Mouse (Mus musculus): ENCODE data around the gene Gabra6.

DNA sequence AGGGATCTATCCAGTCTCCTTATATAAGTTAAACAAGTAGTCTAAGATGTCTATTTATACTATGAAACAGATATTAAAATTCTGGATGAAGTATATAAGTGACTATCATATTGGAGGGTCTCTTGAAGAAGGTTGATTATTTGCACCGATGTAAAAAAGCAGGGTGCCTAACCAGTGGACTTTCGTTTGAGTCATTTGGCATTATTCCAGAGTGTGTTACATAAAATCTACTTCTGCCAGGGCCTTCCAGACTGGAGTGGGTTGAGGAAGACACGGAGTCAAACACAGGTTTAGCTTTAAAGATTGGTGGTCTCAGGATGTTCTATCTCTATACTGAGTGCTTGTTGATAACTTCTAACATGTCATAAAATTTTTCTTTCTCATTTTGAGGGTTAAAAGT is 11.2 kb upstream of the Gabra6 start:
- no peak for TF ChIP-seq CTCF (IDR thresholded peaks at IDR 0.05; ENCODE audit: borderline replicate concordance, insufficient read depth, low read depth, low read length)
- no peak for TF ChIP-seq POLR2A (IDR thresholded peaks at IDR 0.05; ENCODE audit: borderline replicate concordance, insufficient read depth, low read length)
